Mouse (Mus musculus) layer of hippocampus, adult 8-10 months (tissue): ENCODE measurements at regions not wholly inside any gene's neighbourhood (a gene's known extent, or its start where the extent isn't known, plus 50 kb on each side); places are given as distances from the start of the nearest gene placed in this dataset.

Experiments
- DNase-seq, 2 experiments: peaks; one replicate each; pipeline ENCODE4 v3.0.0; 2022; ENCODE audit warnings: low spot score in 2 of 2

- DNase-seq: peak; percentile 12 to 22
Measured at GRCm38 (mm10) chr1:72002471-72003116, 209.5 kb downstream of the Mreg start.

- no peak for DNase-seq
Measured at GRCm38 (mm10) chr1:72000741-72001140, 211.4 kb downstream of the Mreg start.

GRCm38 (mm10) chr1:71996828-71997227 lies 215.3 kb downstream of the Mreg start:
- no peak for DNase-seq

- DNase-seq: no peak
Measured at GRCm38 (mm10) chr1:71996234-71996619, 215.9 kb downstream of the Mreg start.

- DNase-seq: no peak
Measured at GRCm38 (mm10) chr1:71995573-71996233, 216.4 kb downstream of the Mreg start.

- no peak for DNase-seq
Measured at GRCm38 (mm10) chr1:71990936-71991335, 221.2 kb downstream of the Mreg start.

- no peak for DNase-seq
Measured at GRCm38 (mm10) chr1:71988086-71988485, 224.0 kb downstream of the Mreg start.

GRCm38 (mm10) chr1:71986047-71986446 lies 226.1 kb downstream of the Mreg start:
- no peak for DNase-seq

GRCm38 (mm10) chr1:71983786-71984185 lies 228.3 kb downstream of the Mreg start:
- DNase-seq: no peak

- no peak for DNase-seq
Measured at GRCm38 (mm10) chr1:71982423-71983262, 229.5 kb downstream of the Mreg start.

GRCm38 (mm10) chr1:71980624-71981023 lies 231.5 kb downstream of the Mreg start:
- no peak for DNase-seq

- no peak for DNase-seq
Measured at GRCm38 (mm10) chr1:71979261-71979660, 232.8 kb downstream of the Mreg start.

- DNase-seq: no peak
Measured at GRCm38 (mm10) chr1:71977361-71977760, 234.7 kb downstream of the Mreg start.

GRCm38 (mm10) chr1:71974715-71975114 lies 237.4 kb downstream of the Mreg start:
- DNase-seq: no peak

GRCm38 (mm10) chr1:71971943-71972342 lies 240.2 kb downstream of the Mreg start:
- DNase-seq: peak in 1 of 2 experiments; percentile 5

GRCm38 (mm10) chr1:71970771-71971170 lies 241.3 kb downstream of the Mreg start:
- DNase-seq: no peak

- no peak for DNase-seq
Measured at GRCm38 (mm10) chr1:71967574-71968104, 244.5 kb downstream of the Mreg start.

GRCm38 (mm10) chr1:71964450-71965126 lies 247.5 kb downstream of the Mreg start:
- no peak for DNase-seq

- no peak for DNase-seq
Measured at GRCm38 (mm10) chr1:71956940-71957339, 255.2 kb downstream of the Mreg start.

- DNase-seq: no peak
Measured at GRCm38 (mm10) chr1:71955331-71955730, 256.8 kb downstream of the Mreg start.

GRCm38 (mm10) chr1:71953292-71953691 lies 258.8 kb downstream of the Mreg start:
- no peak for DNase-seq
